24 mouse cellular contexts compared by ENCODE assay signal in genomic region chr17:14178911-14179310, GRCm38 (mm10). TPM values are rescaled to one million over a fixed set of nuclear protein-coding genes. Genes with fewer than 3 reads are reported as not detected.
A peak's percentile ranks its signal among the peaks of the same experiment; 100 is the strongest.
DNase-seq lines count a peak whose midpoint lies in the region; ATAC-seq and TF ChIP-seq lines count a peak whose summit lies in the region.
"Had no signal": no experiment of that assay in that cellular context is flagged by ENCODE, and none has a peak within 500 bp of the region (broad histone marks: within the 10 kb centered on the region; RNA-seq: fewer than 3 reads in every experiment).

No protein-coding gene starts in this region.

- H3K4me3 ChIP-seq in kidney, embryonic 15.5 days (replicated peaks) = no peak overlapping the region
- H3K4me3 ChIP-seq in lung, postnatal 0 days (ENCODE audit: low read depth, low read length) = no peak overlapping the region
- H3K4me3 ChIP-seq in intestine, embryonic 16.5 days (ENCODE audit: low read length) = no peak overlapping the region
- no peak overlapping the region for H3K4me3 ChIP-seq in liver, embryonic 11.5 days (ENCODE audit: low read depth, low read length)
- H3K4me3 ChIP-seq: embryonic facial prominence, embryonic 13.5 days; erythroblast, embryonic 14.5 days; forebrain, embryonic 12.5 days; gastrocnemius, adult 2 months; heart, embryonic 15.5 days; midbrain, embryonic 12.5 days had no signal

- H3K27me3 ChIP-seq in kidney, embryonic 15.5 days = peaks cover 8% of the 10 kb centered on the region; the same call in 1 of the 2 replicates
- no peaks in the 10 kb centered on the region for H3K27me3 ChIP-seq in lung, postnatal 0 days (replicated peaks; ENCODE audit: insufficient read depth, low read length)
- no peaks in the 10 kb centered on the region for H3K27me3 ChIP-seq in intestine, embryonic 16.5 days (replicated peaks; ENCODE audit: control insufficient read depth, insufficient read depth, low read length)
- no peaks in the 10 kb centered on the region for H3K27me3 ChIP-seq in liver, embryonic 11.5 days (replicated peaks; ENCODE audit: control insufficient read depth, insufficient read depth, low read length)
- H3K27me3 ChIP-seq: embryonic facial prominence, embryonic 13.5 days; forebrain, embryonic 12.5 days; midbrain, embryonic 12.5 days had no signal

- no peak for DNase-seq in kidney, adult 9 months
- no peak for DNase-seq in lung, postnatal 0 days (ENCODE audit: low spot score)
- no peak for DNase-seq in lung, postnatal 14 days
- DNase-seq in brain, adult 2 months (ENCODE audit: low read depth, low spot score) = peak; percentile 41
- no peak for DNase-seq in liver, embryonic 11.5 days (ENCODE audit: low spot score)
- DNase-seq: adrenal gland, adult 2 months; B cell, adult 2 months; cerebellum, adult 18-20 months; cerebellum, postnatal 14 days; embryo, embryonic 11 days; gastrocnemius, adult 2 months; heart, postnatal 4 days; liver, postnatal 0 days; thymus, postnatal 14 days had no signal

- 44% methylated on average over 4 of the region's 4 CpGs for WGBS in kidney, embryonic 15.5 days
- whole genome bisulfite sequencing in lung, postnatal 0 days = 30% methylated on average over 4 of the region's 4 CpGs
- 42% methylated on average over 4 of the region's 4 CpGs for WGBS in intestine, embryonic 16.5 days
- 45% methylated on average over 4 of the region's 4 CpGs for WGBS in liver, embryonic 11.5 days

- H3K9ac ChIP-seq in kidney, embryonic 15.5 days = no peak overlapping the region
- H3K9ac ChIP-seq in lung, postnatal 0 days (replicated peaks; ENCODE audit: low read depth) = no peak overlapping the region
- no peak overlapping the region for H3K9ac ChIP-seq in intestine, embryonic 16.5 days (ENCODE audit: low read depth, low read length)
- H3K9ac ChIP-seq in liver, embryonic 11.5 days (ENCODE audit: low read depth, low read length) = no peak overlapping the region
- H3K9ac ChIP-seq: embryonic facial prominence, embryonic 13.5 days; forebrain, embryonic 12.5 days; heart, embryonic 15.5 days; hindbrain, embryonic 14.5 days; liver, postnatal 0 days; midbrain, embryonic 12.5 days had no signal

- H3K4me1 ChIP-seq in kidney, embryonic 15.5 days = peaks cover 57% of the 10 kb centered on the region
- H3K4me1 ChIP-seq in lung, postnatal 0 days (ENCODE audit: insufficient read depth, low read depth, low read length) = no peaks in the 10 kb centered on the region
- H3K4me1 ChIP-seq in intestine, embryonic 16.5 days (ENCODE audit: control insufficient read depth, insufficient read depth, low read length) = peaks cover 13% of the 10 kb centered on the region; the same call in 1 of the 2 replicates
- H3K4me1 ChIP-seq in liver, embryonic 11.5 days (replicated peaks; ENCODE audit: control insufficient read depth, insufficient read depth, low read length) = peaks cover 7% of the 10 kb centered on the region
- H3K4me1 ChIP-seq: forebrain, embryonic 12.5 days; midbrain, embryonic 12.5 days had no signal

- H3K36me3 ChIP-seq in kidney, embryonic 15.5 days = no peaks in the 10 kb centered on the region
- H3K36me3 ChIP-seq in lung, postnatal 0 days (ENCODE audit: insufficient read depth, low read length) = no peaks in the 10 kb centered on the region
- no peaks in the 10 kb centered on the region for H3K36me3 ChIP-seq in intestine, embryonic 16.5 days (ENCODE audit: control insufficient read depth, insufficient read depth, low read length)
- H3K36me3 ChIP-seq in liver, embryonic 11.5 days (ENCODE audit: control insufficient read depth, insufficient read depth, low read length) = no peaks in the 10 kb centered on the region
- H3K36me3 ChIP-seq: embryonic facial prominence, embryonic 13.5 days; forebrain, embryonic 12.5 days; G1E; heart, embryonic 15.5 days; midbrain, embryonic 12.5 days had no signal

- no peaks in the 10 kb centered on the region for H3K9me3 ChIP-seq in kidney, embryonic 15.5 days (replicated peaks)
- no peaks in the 10 kb centered on the region for H3K9me3 ChIP-seq in lung, postnatal 0 days (ENCODE audit: low read length)
- H3K9me3 ChIP-seq in intestine, embryonic 16.5 days (ENCODE audit: control insufficient read depth, low read length) = no peaks in the 10 kb centered on the region
- no peaks in the 10 kb centered on the region for H3K9me3 ChIP-seq in liver, embryonic 11.5 days (ENCODE audit: control insufficient read depth, low read length)
- H3K9me3 ChIP-seq: embryonic facial prominence, embryonic 13.5 days; forebrain, embryonic 12.5 days; heart, embryonic 15.5 days; midbrain, embryonic 12.5 days had no signal

- ATAC-seq in kidney, embryonic 15.5 days (replicated peaks; ENCODE audit: low FRiP score) = peak; percentile 12; the same call in 1 of the 2 replicates
- ATAC-seq in lung, postnatal 0 days = peak; percentile 35; the same call in 1 of the 2 replicates
- peak; percentile 32; the same call in 1 of the 2 replicates for ATAC-seq in intestine, embryonic 16.5 days
- no peak for ATAC-seq in liver, embryonic 11.5 days (replicated peaks; ENCODE audit: low FRiP score)
- ATAC-seq: liver, postnatal 0 days had no signal

- no peak for TF ChIP-seq CTCF in lung, postnatal 0 days (IDR thresholded peaks at IDR 0.05)

- no peak for TF ChIP-seq EP300 in lung, postnatal 0 days (IDR thresholded peaks at IDR 0.05)

- no peak overlapping the region for H3K4me2 ChIP-seq in kidney, embryonic 15.5 days
- H3K4me2 ChIP-seq in lung, postnatal 0 days (replicated peaks; ENCODE audit: low read depth, low read length) = no peak overlapping the region
- H3K4me2 ChIP-seq in intestine, embryonic 16.5 days (ENCODE audit: low read depth, low read length) = no peak overlapping the region
- H3K4me2 ChIP-seq in liver, embryonic 11.5 days = no peak overlapping the region
- H3K4me2 ChIP-seq: embryonic facial prominence, embryonic 13.5 days; forebrain, embryonic 12.5 days; heart, embryonic 15.5 days; hindbrain, embryonic 14.5 days; midbrain, embryonic 12.5 days had no signal

- H3K27ac ChIP-seq in kidney, embryonic 15.5 days = peak overlapping the region; percentile 90
- no peak overlapping the region for H3K27ac ChIP-seq in lung, postnatal 0 days (ENCODE audit: low read length)
- peak overlapping the region; percentile 52 for H3K27ac ChIP-seq in intestine, embryonic 16.5 days (ENCODE audit: low read length)
- no peak overlapping the region for H3K27ac ChIP-seq in liver, embryonic 11.5 days (ENCODE audit: low read depth, low read length)
- H3K27ac ChIP-seq: embryonic facial prominence, embryonic 13.5 days; forebrain, embryonic 12.5 days; gastrocnemius, adult 2 months; heart, embryonic 15.5 days; hindbrain, embryonic 14.5 days; macrophage; midbrain, embryonic 12.5 days had no signal

RNA-seq across cellular contexts. Expression of gene Dact2, which starts 25.2 kb away (rescaled TPM):
- 11.8 and 12.9 TPM in 2 replicates for polyA plus RNA-seq in kidney, embryonic 15.5 days (2015; fragmentation: Nextera tagmentation; extraction: Ambion mirVana)
- polyA plus RNA-seq in lung, postnatal 0 days (2015; fragmentation: Nextera tagmentation; extraction: Ambion mirVana) = 2.5 and 2.6 TPM in 2 replicates
- 4.5 and 5.1 TPM in 2 replicates for polyA plus RNA-seq in intestine, embryonic 16.5 days (2015; fragmentation: Nextera tagmentation; extraction: Ambion mirVana)
- 2.3 and 3.0 TPM in 2 replicates for polyA plus RNA-seq in liver, embryonic 11.5 days (2014; fragmentation: Nextera tagmentation; extraction: Ambion mirVana)
- polyA plus RNA-seq: erythroblast, embryonic 14.5 days; G1E; macrophage had no signal

Comparison
In these comparisons a context has a peak if more than half of its experiments do, and no peak if none do; other contexts are left out.
1. H3K27ac ChIP-seq: peak in kidney, embryonic 15.5 days (single experiment) and intestine, embryonic 16.5 days (single experiment); none in lung, postnatal 0 days (single experiment) and liver, embryonic 11.5 days (single experiment).